Mouse (Mus musculus) right cerebral cortex, postnatal 4 days (tissue): ENCODE results near the gene Pdcd1.
"Not testable (repeated sequence)": the region's sequence is repeated elsewhere in the genome, so short reads cannot be mapped to it uniquely, and the experiment has no call there.

Source experiments
- DNase-seq: peaks from one replicate; pipeline ENCODE4 v3.0.0-alpha.2; 2022

Pdcd1 gene

GRCm38 (mm10) chr1:94027506-94028108 is 24.7 kb downstream of the Pdcd1 start:
- DNase-seq, result no peak

GRCm38 (mm10) chr1:94020151-94020550 is 32.2 kb downstream of the Pdcd1 start, which contains the start of gene Neu4:
TSS of gene Neu4 (plus strand) at chr1:94020451.
- DNase-seq, result no peak

- DNase-seq, result no peak
These were observed 40.7 kb downstream of the Pdcd1 start for GRCm38 (mm10) chr1:94011643-94012042.

- not testable (repeated sequence) for DNase-seq
These were observed 43.5 kb downstream of the Pdcd1 start for GRCm38 (mm10) chr1:94008826-94009225.

GRCm38 (mm10) chr1:94005954-94006506 is 46.3 kb downstream of the Pdcd1 start:
- not testable (repeated sequence) for DNase-seq

GRCm38 (mm10) chr1:94001023-94001422 is 51.3 kb downstream of the Pdcd1 start:
- no peak for DNase-seq

GRCm38 (mm10) chr1:93991491-93991890 is 60.9 kb downstream of the Pdcd1 start:
- DNase-seq, result not testable (repeated sequence)

- not testable (repeated sequence) for DNase-seq
These were observed 61.3 kb downstream of the Pdcd1 start for GRCm38 (mm10) chr1:93991068-93991467.

GRCm38 (mm10) chr1:93990209-93990608 is 62.1 kb downstream of the Pdcd1 start, which contains the start of gene Gal3st2c:
TSS of gene Gal3st2c (plus strand) at chr1:93990509.
- not testable (repeated sequence) for DNase-seq

GRCm38 (mm10) chr1:93988786-93989185 is 63.6 kb downstream of the Pdcd1 start:
- DNase-seq, result no peak
